Mouse (Mus musculus) myocyte (in vitro differentiated cells): ENCODE results near the gene Golt1b. TPM values are rescaled to one million over a fixed set of nuclear protein-coding genes. Genes with fewer than 3 reads are reported as not detected.

Experiments
- H3K27me3 ChIP-seq: one replicate; pipeline ENCODE4 v1.6.1; 2011; ENCODE audit not compliant: control insufficient read depth, insufficient read depth, insufficient read length
- H3K36me3 ChIP-seq: one replicate; pipeline ENCODE4 v1.6.1; 2011; ENCODE audit not compliant: control insufficient read depth, insufficient read depth
- H3K4me2 ChIP-seq: one replicate; pipeline ENCODE4 v1.6.1; 2011; ENCODE audit warnings: low read depth, control low read depth
- H3K4me3 ChIP-seq: one replicate; pipeline ENCODE4 v1.5.1; 2011; ENCODE audit warnings: mild to moderate bottlenecking, control low read depth, moderate library complexity
- H3K79me2 ChIP-seq: one replicate; pipeline ENCODE4 v1.6.1; 2011; ENCODE audit not compliant: control insufficient read depth, insufficient read depth
- H3ac ChIP-seq: one replicate; pipeline ENCODE4 v1.6.1; 2011; ENCODE audit not compliant: control insufficient read depth, insufficient read length
- CEBPB ChIP-seq: IDR thresholded peaks from 2 replicates; pipeline ENCODE4 v1.6.1; 2011; ENCODE audit warnings: mild to moderate bottlenecking, moderate library complexity; ENCODE audit not compliant: poor library complexity, insufficient read depth, severe bottlenecking
- E2F4 ChIP-seq: IDR thresholded peaks from one replicate; pipeline ENCODE4 v1.6.1; 2011; ENCODE audit warnings: mild to moderate bottlenecking, control low read depth, moderate library complexity; ENCODE audit not compliant: insufficient read depth
- MAX ChIP-seq: IDR thresholded peaks from one replicate; pipeline ENCODE4 v1.6.1; 2011; ENCODE audit warnings: low read depth, mild to moderate bottlenecking, control low read depth
- MYOD1 ChIP-seq, 3 experiments: IDR thresholded peaks; one replicate each; pipeline ENCODE4 v1.6.1; 2011; ENCODE audit warnings: control low read depth in 2 of 3, low read depth in 2 of 3, mild to moderate bottlenecking in 2 of 3, moderate library complexity in 1 of 3; ENCODE audit not compliant: insufficient read length in 2 of 3, control insufficient read depth in 1 of 3
- MYOG ChIP-seq, 3 experiments: IDR thresholded peaks; one replicate each; pipeline ENCODE4 v1.6.1; 2011; ENCODE audit warnings: control low read depth in 2 of 3, low read depth in 2 of 3, mild to moderate bottlenecking in 2 of 3; ENCODE audit not compliant: insufficient read length in 2 of 3, control insufficient read depth in 1 of 3, insufficient read depth in 1 of 3
- POLR2A ChIP-seq: IDR thresholded peaks from one replicate; pipeline ENCODE4 v1.6.1; 2011; ENCODE audit warnings: low read depth, mild to moderate bottlenecking, control low read depth, moderate library complexity; ENCODE audit not compliant: insufficient read length
- POLR2AphosphoS2 ChIP-seq: IDR thresholded peaks from one replicate; pipeline ENCODE4 v1.6.1; 2011; ENCODE audit warnings: low read depth, control low read depth; ENCODE audit not compliant: insufficient read length
- REST ChIP-seq: IDR thresholded peaks from one replicate; pipeline ENCODE4 v1.6.1; 2011; ENCODE audit warnings: mild to moderate bottlenecking, control low read depth, moderate library complexity; ENCODE audit not compliant: insufficient read depth, insufficient read length
- SRF ChIP-seq: IDR thresholded peaks from one replicate; pipeline ENCODE4 v1.6.1; 2011; ENCODE audit warnings: low read depth; ENCODE audit not compliant: control insufficient read depth, insufficient read length
- TCF12 ChIP-seq: IDR thresholded peaks from one replicate; pipeline ENCODE4 v1.6.1; 2011; ENCODE audit warnings: mild to moderate bottlenecking, control low read depth; ENCODE audit not compliant: poor library complexity, insufficient read depth, severe bottlenecking
- TCF3 ChIP-seq: IDR thresholded peaks from one replicate; pipeline ENCODE4 v1.6.1; 2011; ENCODE audit warnings: low read depth, control low read depth; ENCODE audit not compliant: insufficient read length
- USF1 ChIP-seq: IDR thresholded peaks from one replicate; pipeline ENCODE4 v1.6.1; 2011; ENCODE audit warnings: low read depth, mild to moderate bottlenecking, control low read depth, moderate library complexity
- polyA plus RNA-seq: library from polyadenylated mRNA; unstranded; fragments of >200 nt; fragmentation: generic; extraction: Trizol; gene quantifications from one replicate; pipeline ENCODE4 v1.2.1, GENCODE M21; 2012; ENCODE audit warnings: missing spikeins

Gene Golt1b
- polyA plus RNA-seq, result 22.7 TPM

DNA sequence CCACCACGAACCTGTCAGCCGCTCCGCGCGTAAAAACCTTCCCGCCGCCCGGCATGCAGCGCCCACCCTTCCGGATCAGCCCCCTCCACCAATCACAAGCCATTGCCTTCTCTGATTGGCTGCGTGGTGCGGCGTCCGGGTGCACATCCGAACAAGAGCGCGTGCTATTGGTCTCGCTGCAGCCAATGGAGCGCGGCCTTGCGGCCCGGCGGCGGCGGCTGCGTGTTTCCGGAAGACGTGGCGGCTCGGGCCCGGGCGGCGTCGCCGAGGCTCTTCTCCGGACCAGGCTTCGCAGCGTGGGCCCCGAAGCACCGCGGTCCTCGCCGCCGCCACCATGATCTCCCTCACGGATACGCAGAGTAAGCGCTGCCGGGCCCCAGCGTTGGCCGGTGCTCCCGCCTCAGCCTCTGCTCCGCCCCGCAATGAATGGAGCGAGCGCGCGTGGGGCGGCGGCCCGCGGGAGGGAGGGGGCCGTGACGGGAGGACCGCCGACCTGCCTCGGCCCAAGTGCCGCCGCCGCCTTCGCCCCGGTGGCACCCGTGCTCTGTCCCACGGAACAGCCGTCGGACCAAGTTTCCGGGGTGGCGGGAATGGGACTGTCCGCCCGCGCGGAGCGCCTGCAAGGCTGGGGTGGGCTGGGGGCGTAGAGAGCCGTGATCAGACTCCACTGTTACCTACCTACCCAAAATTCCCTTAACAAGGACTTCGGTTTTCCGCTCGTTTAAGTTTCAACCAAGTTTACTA lies at the start of gene Golt1b, which contains the start of gene Recql:
Gene Golt1b (plus strand): TSS at position 211 of the 744 bp plus-strand sequence.
Gene Recql (minus strand): TSS at position 77 of the 744 bp plus-strand sequence.
- peak within 1 kb of the TSS; percentile 57 for H3K4me3 ChIP-seq
- peaks cover 55% of the 10 kb centered on the region for H3K79me2 ChIP-seq
- no peaks in the 10 kb centered on the region for H3K36me3 ChIP-seq
- TF ChIP-seq MYOG (IDR thresholded peaks at IDR 0.05; ENCODE audit: control insufficient read depth in 1 of 3, insufficient read depth in 1 of 3, insufficient read length in 2 of 3, low read depth in 2 of 3) (no peak), TCF3 (no peak), REST (no peak), E2F4 (peak; percentile 84), CEBPB (no peak), MAX (no peak), TCF12 (no peak), USF1 (no peak), POLR2A (peak; percentile 72), SRF (no peak), POLR2AphosphoS2 (peak; percentile 31), MYOD1 (IDR thresholded peaks at IDR 0.05; ENCODE audit: control insufficient read depth in 1 of 3, insufficient read length in 2 of 3, low read depth in 2 of 3) (no peak)
- peak within 1 kb of the TSS; percentile 86 for H3ac ChIP-seq
- H3K27me3 ChIP-seq, result no peaks in the 10 kb centered on the region
- H3K4me2 ChIP-seq, result peak within 1 kb of the TSS; percentile 89

GRCm38 (mm10) chr6:142338961-142339360 lies 48.1 kb upstream of the Golt1b start:
- H3K27me3 ChIP-seq, result no peaks in the 10 kb centered on the region
- H3K36me3 ChIP-seq, result no peaks in the 10 kb centered on the region
- TF ChIP-seq POLR2AphosphoS2, result no peak
- no peak for TF ChIP-seq MAX
- TF ChIP-seq CEBPB, result 0 out of 2 replicates have a peak, but pooled peaks have one; percentile 27
- no peaks in the 10 kb centered on the region for H3K79me2 ChIP-seq
- peak overlapping the region; percentile 5 for H3K4me2 ChIP-seq
- no peak overlapping the region for H3ac ChIP-seq
- H3K4me3 ChIP-seq, result no peak overlapping the region

DNA sequence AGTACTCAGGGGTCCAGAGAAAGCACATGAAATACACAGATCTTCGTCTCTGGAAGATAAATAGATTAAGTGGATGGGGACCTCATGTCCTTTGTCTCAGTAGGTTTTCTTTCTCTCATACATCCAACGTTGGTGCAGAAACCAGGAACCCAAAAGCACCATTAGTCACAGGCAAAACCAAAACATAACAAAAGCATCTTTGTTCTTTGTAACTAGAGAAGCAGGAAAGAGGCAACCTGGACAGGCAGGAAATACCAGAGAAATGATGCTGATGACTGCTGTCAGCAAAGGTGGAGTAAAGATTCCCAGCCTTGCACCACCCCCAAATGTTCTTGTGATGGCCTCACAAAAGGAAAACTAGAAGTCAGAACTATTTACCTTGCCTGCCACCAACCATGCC lies 47.4 kb upstream of the Golt1b start:
- H3K27me3 ChIP-seq, result no peaks in the 10 kb centered on the region
- H3K79me2 ChIP-seq, result no peaks in the 10 kb centered on the region
- peak overlapping the region; percentile 5 for H3K4me2 ChIP-seq
- no peak overlapping the region for H3ac ChIP-seq
- H3K36me3 ChIP-seq, result no peaks in the 10 kb centered on the region
- no peak overlapping the region for H3K4me3 ChIP-seq
- no peak for TF ChIP-seq TCF12
- no peak for TF ChIP-seq POLR2A
- TF ChIP-seq REST, result no peak
- TF ChIP-seq POLR2AphosphoS2, result no peak
- TF ChIP-seq USF1, result no peak
- TF ChIP-seq E2F4, result no peak
- no peak for TF ChIP-seq MAX
- no peak for TF ChIP-seq MYOD1 (IDR thresholded peaks at IDR 0.05; ENCODE audit: control insufficient read depth in 1 of 3, insufficient read length in 2 of 3, low read depth in 2 of 3)
- no peak for TF ChIP-seq MYOG (IDR thresholded peaks at IDR 0.05; ENCODE audit: control insufficient read depth in 1 of 3, insufficient read depth in 1 of 3, insufficient read length in 2 of 3, low read depth in 2 of 3)
- TF ChIP-seq CEBPB, result no peak
- no peak for TF ChIP-seq TCF3
- no peak for TF ChIP-seq SRF

- TF ChIP-seq MYOD1 (IDR thresholded peaks at IDR 0.05; ENCODE audit: control insufficient read depth in 1 of 3, insufficient read length in 2 of 3, low read depth in 2 of 3) (no peak), USF1 (no peak), POLR2AphosphoS2 (no peak), MYOG (IDR thresholded peaks at IDR 0.05; ENCODE audit: control insufficient read depth in 1 of 3, insufficient read depth in 1 of 3, insufficient read length in 2 of 3, low read depth in 2 of 3) (no peak), MAX (no peak), TCF12 (no peak), E2F4 (no peak), CEBPB (no peak), TCF3 (no peak)
- Histone ChIP-seq H3K36me3 (peaks cover under 1% of the 10 kb centered on the region), H3K27me3 (no peaks in the 10 kb centered on the region), H3K79me2 (peaks cover 9% of the 10 kb centered on the region), H3K4me3 (no peak overlapping the region), H3ac (no peak overlapping the region), H3K4me2 (no peak overlapping the region)
These were observed 43.5 kb upstream of the Golt1b start for GRCm38 (mm10) chr6:142343561-142343960.
